Comparison of ENCODE assay signal across 9 mouse cellular contexts in genomic region chr2:12300449-12301228, GRCm38 (mm10). TPM values are rescaled to one million over a fixed set of nuclear protein-coding genes. Genes with fewer than 3 reads are reported as not detected.
DNase-seq lines count a peak whose midpoint lies in the region; ATAC-seq and TF ChIP-seq lines count a peak whose summit lies in the region.
"Had no signal": no experiment of that assay in that cellular context is flagged by ENCODE, and none has a peak within 500 bp of the region (broad histone marks: within the 10 kb centered on the region; RNA-seq: fewer than 3 reads in every experiment).

No protein-coding gene starts in this region.

- peak overlapping the region; percentile 63 for H3K4me3 ChIP-seq in kidney, adult 2 months (ENCODE audit: insufficient read depth, low read depth, low read length)
- peak overlapping the region; percentile 81 for H3K4me3 ChIP-seq in forebrain, embryonic 10.5 days
- peak overlapping the region; percentile 65 for H3K4me3 ChIP-seq in kidney, postnatal 0 days (replicated peaks; ENCODE audit: low read depth, low read length)
- peak overlapping the region; percentile 64 for H3K4me3 ChIP-seq in neural tube, embryonic 11.5 days (ENCODE audit: low read depth, low read length)

- H3K9me3 ChIP-seq in forebrain, embryonic 10.5 days, result no peaks in the 10 kb centered on the region
- no peaks in the 10 kb centered on the region for H3K9me3 ChIP-seq in kidney, postnatal 0 days (replicated peaks; ENCODE audit: low read length)
- no peaks in the 10 kb centered on the region for H3K9me3 ChIP-seq in neural tube, embryonic 11.5 days (ENCODE audit: control insufficient read depth, low read length)

- WGBS in kidney, adult 2 months, result 28% methylated on average over 15 of the region's 15 CpGs
- 74% methylated on average over 15 of the region's 15 CpGs for whole genome bisulfite sequencing in forebrain, embryonic 10.5 days
- WGBS in kidney, postnatal 0 days, result 43% methylated on average over 15 of the region's 15 CpGs
- 71% methylated on average over 15 of the region's 15 CpGs for WGBS in neural tube, embryonic 11.5 days

- no peak for TF ChIP-seq POLR2A in kidney, adult 2 months (IDR thresholded peaks at IDR 0.05; ENCODE audit: low read depth, low read length)

- H3K27me3 ChIP-seq in kidney, adult 2 months (replicated peaks; ENCODE audit: control insufficient read depth, insufficient read depth, low read length), result no peaks in the 10 kb centered on the region; the same call in 1 of the 2 replicates
- peaks cover 28% of the 10 kb centered on the region for H3K27me3 ChIP-seq in forebrain, embryonic 10.5 days (ENCODE audit: poor library complexity, severe bottlenecking)
- no peaks in the 10 kb centered on the region for H3K27me3 ChIP-seq in kidney, postnatal 0 days (ENCODE audit: insufficient read depth, low read length)
- 0 out of 2 replicates have a peak, but pooled peaks cover 10% of the 10 kb centered on the region for H3K27me3 ChIP-seq in neural tube, embryonic 11.5 days (ENCODE audit: control insufficient read depth, insufficient read depth, low read length)

- ATAC-seq in kidney, postnatal 0 days (replicated peaks; ENCODE audit: low FRiP score, low read depth), result no peak
- ATAC-seq in neural tube, embryonic 11.5 days (ENCODE audit: insufficient read depth, low FRiP score, low TSS enrichment), result no peak

- H3K27ac ChIP-seq in kidney, adult 2 months (ENCODE audit: insufficient read depth, low read depth, low read length), result no peak overlapping the region
- H3K27ac ChIP-seq in forebrain, embryonic 10.5 days, result peak overlapping the region; percentile 89; the same call in 1 of the 2 replicates
- 0 out of 2 replicates have a peak overlapping the region, but pooled peaks have one; percentile 27 for H3K27ac ChIP-seq in kidney, postnatal 0 days
- no peak overlapping the region for H3K27ac ChIP-seq in neural tube, embryonic 11.5 days (ENCODE audit: low read depth, low read length)

- no peak for TF ChIP-seq CTCF in kidney, adult 2 months (conservative IDR thresholded peaks at IDR 0.05; ENCODE audit: insufficient read depth, insufficient read length, low read depth, low read length)
- TF ChIP-seq CTCF in kidney, postnatal 0 days (IDR thresholded peaks at IDR 0.05; ENCODE audit: low read depth), result no peak

- no peaks in the 10 kb centered on the region for H3K4me1 ChIP-seq in kidney, adult 2 months (ENCODE audit: control insufficient read depth, insufficient read depth, low read length)
- H3K4me1 ChIP-seq in forebrain, embryonic 10.5 days, result peaks cover 9% of the 10 kb centered on the region; the same call in 1 of the 2 replicates
- H3K4me1 ChIP-seq in kidney, postnatal 0 days (replicated peaks; ENCODE audit: insufficient read depth, low read length), result 0 out of 2 replicates have a peak, but pooled peaks cover 5% of the 10 kb centered on the region
- no peaks in the 10 kb centered on the region for H3K4me1 ChIP-seq in neural tube, embryonic 11.5 days (ENCODE audit: control insufficient read depth, insufficient read depth, low read length)

- H3K36me3 ChIP-seq in kidney, adult 2 months (ENCODE audit: control insufficient read depth, insufficient read depth, low read length), result no peaks in the 10 kb centered on the region
- no peaks in the 10 kb centered on the region for H3K36me3 ChIP-seq in forebrain, embryonic 10.5 days (replicated peaks)
- no peaks in the 10 kb centered on the region for H3K36me3 ChIP-seq in kidney, postnatal 0 days (ENCODE audit: insufficient read depth, low read length)
- H3K36me3 ChIP-seq in neural tube, embryonic 11.5 days (ENCODE audit: control insufficient read depth, insufficient read depth, low read length), result no peaks in the 10 kb centered on the region

- H3K9ac ChIP-seq in kidney, postnatal 0 days (ENCODE audit: low read depth, low read length), result peak overlapping the region; percentile 64
- H3K9ac ChIP-seq in neural tube, embryonic 11.5 days (ENCODE audit: low read length), result no peak overlapping the region

- peak; percentile 23 for DNase-seq in kidney, adult 2 months
- DNase-seq in kidney, postnatal 36 days, result no peak
- no peak for DNase-seq in forebrain, embryonic 10.5 days (ENCODE audit: extremely low spot score, low spot score)
- DNase-seq in kidney, postnatal 0 days (ENCODE audit: low spot score), result peak; percentile 53
- DNase-seq in neural tube, embryonic 11.5 days (ENCODE audit: low spot score), result no peak
- no peak for DNase-seq in spleen, postnatal 14 days (ENCODE audit: low spot score in 2 of 2)
- no peak for DNase-seq in adrenal gland, postnatal 25 days
- no peak for DNase-seq in cerebellum, adult 18-20 months

- peak overlapping the region; percentile 84 for H3K4me2 ChIP-seq in kidney, postnatal 0 days (ENCODE audit: low read length)
- peak overlapping the region; percentile 94 for H3K4me2 ChIP-seq in neural tube, embryonic 11.5 days (ENCODE audit: low read depth)

RNA-seq across cellular contexts. Expression of gene Itga8, which starts 1.1 kb away (rescaled TPM):
- 8.4 and 9.7 TPM in 2 replicates for polyA plus RNA-seq in kidney, adult 2 months (2012; rRNA removed)
- polyA plus RNA-seq in forebrain, embryonic 10.5 days (2016; fragmentation: Nextera tagmentation; extraction: Ambion mirVana), result 8.2 and 8.6 TPM in 2 replicates
- 37.4 and 40.3 TPM in 2 replicates for polyA plus RNA-seq in kidney, postnatal 0 days (2015; fragmentation: Nextera tagmentation; extraction: Ambion mirVana)
- polyA plus RNA-seq in neural tube, embryonic 11.5 days (2014; fragmentation: Nextera tagmentation; extraction: Ambion mirVana), result 8.2 and 8.3 TPM in 2 replicates
- total RNA-seq in adrenal gland, postnatal 25 days (2021), result 13.0 and 20.0 TPM in 2 replicates
- total RNA-seq: MEL had no signal

Comparison
In these comparisons a context has a peak if more than half of its experiments do, and no peak if none do; other contexts are left out.
1. DNase-seq: peak in kidney, adult 2 months (single experiment) and kidney, postnatal 0 days (single experiment); none in kidney, postnatal 36 days (0 of 2), forebrain, embryonic 10.5 days (single experiment), neural tube, embryonic 11.5 days (single experiment), spleen, postnatal 14 days (0 of 2), adrenal gland, postnatal 25 days (single experiment) and cerebellum, adult 18-20 months (0 of 2).
2. H3K27ac ChIP-seq: peak in forebrain, embryonic 10.5 days (single experiment) and kidney, postnatal 0 days (single experiment); none in kidney, adult 2 months (single experiment) and neural tube, embryonic 11.5 days (single experiment).
3. Peak in every context shown above with its lines, with median percentiles within 50 percentile points of each other: H3K4me3 ChIP-seq.